Mouse (Mus musculus): ENCODE measurements around the gene Cfap157. TPM values are rescaled to one million over a fixed set of nuclear protein-coding genes. Genes with fewer than 3 reads are reported as not detected.

The Cfap157 gene
- polyA plus RNA-seq (2012; rRNA removed; ENCODE audit: low replicate concordance) = 0.06 and 0.13 TPM in 2 replicates

DNA sequence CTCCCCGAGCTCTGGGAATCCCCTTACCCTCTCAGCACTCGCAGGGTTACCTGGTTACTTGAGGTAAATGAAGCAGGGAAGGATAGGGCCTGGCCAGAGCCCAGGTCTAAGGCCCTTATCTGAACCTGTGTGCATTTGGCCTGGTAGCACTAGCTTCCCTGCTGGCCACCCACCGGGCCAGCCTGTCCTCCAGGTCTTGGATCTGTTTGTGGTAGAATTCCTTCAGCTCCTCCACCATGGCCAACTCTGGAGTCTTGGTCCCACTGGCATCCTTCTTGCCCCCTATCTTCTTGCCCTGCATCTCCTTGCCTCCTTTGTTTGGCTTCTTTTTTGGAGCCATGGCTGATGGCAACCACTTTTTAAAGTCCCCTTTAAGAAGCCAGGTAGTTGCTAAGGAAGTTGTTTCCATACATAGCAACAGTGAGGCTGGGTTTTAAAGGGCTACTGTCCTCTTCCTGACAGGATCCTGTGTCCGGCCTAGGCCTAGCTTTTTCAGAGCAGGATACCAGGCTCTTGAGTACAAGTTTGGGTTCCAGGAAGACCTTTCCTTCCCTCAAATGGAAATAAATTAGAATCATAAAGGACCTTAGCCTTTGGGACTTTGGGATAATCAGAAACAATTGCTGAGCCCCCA is at the start of gene Cfap157:
Gene Cfap157 (minus strand): TSS at position 381 of the 634 bp plus-strand sequence.

DNA sequence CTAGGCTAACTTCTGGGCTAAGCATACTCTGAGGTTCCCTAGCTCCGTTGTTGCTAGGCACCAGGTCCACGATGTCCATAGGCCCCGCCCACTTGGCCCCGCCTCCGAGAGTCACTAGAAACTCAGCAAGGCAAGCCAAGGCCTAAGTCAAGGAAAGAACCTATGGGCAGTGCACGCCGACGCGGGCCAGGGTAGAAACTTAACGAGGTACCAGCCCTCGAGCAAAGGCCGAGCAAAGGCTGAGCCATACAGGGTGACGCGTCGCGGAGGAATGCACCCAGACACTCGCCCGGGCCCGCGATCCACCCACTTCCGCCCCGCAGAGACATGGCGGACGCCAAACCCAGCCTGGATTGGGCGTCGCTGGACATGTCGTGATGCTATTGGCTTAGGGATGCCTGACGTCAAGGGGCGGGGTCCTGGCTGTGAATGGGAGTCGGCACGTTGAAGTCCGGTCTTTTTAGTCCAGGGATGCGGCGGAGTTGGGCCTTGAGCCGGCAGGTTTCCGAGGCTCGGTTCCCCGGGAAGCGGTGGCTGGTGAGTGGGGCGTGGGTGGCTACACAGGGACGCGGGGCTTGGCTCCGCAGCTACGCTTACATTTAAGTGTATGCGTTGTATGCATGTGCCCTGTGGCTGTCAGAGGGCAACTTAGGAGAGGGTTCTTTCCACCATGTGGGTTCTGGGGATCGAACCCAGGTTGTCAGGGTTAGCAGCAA is 8.7 kb downstream of the Cfap157 start, which contains the start of the genes Ttc16 and Ptrh1:
Gene Ttc16 (minus strand): TSS at position 275 of the 716 bp plus-strand sequence.
Gene Ptrh1 (plus strand): TSS at position 428 of the 716 bp plus-strand sequence.

DNA sequence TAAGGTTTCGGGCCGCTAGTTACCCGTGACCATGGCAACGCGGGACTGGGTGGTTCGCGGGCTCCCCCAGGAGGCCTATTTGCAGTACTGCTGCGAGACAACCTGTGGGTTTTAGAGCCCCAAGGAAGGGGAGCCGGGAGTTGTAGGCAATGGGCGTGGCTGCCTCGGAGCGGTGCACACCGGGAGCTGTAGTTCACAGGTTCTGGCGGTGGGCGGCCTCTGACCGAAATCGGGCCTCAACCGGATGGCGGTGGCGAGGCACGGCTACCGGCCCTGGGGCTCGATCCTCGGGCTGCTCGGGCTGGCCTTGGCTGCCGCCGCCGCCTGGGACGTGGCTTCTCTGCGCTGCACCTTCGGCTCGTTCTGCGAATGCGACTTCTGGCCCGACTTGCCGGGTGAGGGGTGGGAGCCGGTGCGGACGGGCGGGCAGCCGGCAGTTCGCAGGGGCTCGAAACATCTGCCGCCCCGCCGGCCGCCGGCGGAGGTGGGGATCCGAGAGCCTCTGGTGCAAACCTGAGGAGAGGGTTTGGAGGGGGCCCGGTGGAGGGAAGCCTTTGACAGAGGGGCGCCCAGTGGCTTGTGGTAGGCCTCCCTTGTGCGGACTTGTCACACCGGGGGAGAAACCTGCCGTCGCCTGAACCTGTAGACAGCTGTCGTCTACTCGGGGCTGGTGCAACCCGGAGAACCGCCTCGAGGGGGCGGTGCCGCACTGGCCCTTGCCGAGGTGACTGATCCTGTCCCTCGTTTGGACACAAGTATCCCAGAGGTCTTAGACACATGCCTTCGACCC is 27.0 kb downstream of the Cfap157 start, which contains the start of gene Tor2a:
Gene Tor2a (plus strand): TSS at position 179 of the 790 bp plus-strand sequence.

DNA sequence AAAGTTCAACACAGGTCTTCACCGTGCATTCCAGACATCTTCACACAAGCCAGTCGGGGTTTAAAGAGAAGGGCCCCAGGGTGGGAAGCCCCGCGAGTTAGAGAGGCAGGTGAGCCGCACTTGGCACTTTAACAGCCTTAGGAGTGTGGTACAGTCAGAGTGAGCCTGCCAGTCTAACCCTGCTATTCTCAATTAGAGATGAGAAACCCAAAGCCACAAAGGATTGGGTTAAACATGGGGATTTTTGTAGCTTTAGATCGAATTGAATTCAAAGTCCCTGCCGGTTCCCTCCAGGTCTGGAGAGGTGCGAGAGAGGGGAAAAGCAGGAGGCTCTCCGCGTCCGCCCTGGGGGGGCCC is 43.3 kb downstream of the Cfap157 start, which contains the start of gene 6330409D20Rik:
Gene 6330409D20Rik (minus strand): TSS at position 101 of the 357 bp plus-strand sequence.

Other genes with a start within 250 kb of the Cfap157 start
- 12.0 and 27.3 TPM in 2 replicates for gene Fam102a, start 249.1 kb downstream of the Cfap157 start, polyA plus RNA-seq (2012; rRNA removed; ENCODE audit: low replicate concordance)
- gene Dpm2, start 213.6 kb downstream of the Cfap157 start, polyA plus RNA-seq (2012; rRNA removed; ENCODE audit: low replicate concordance) = 162 and 185 TPM in 2 replicates
- not detected in 2 replicates for gene Pip5kl1, start 209.6 kb downstream of the Cfap157 start, polyA plus RNA-seq (2012; rRNA removed; ENCODE audit: low replicate concordance)
- gene 9430097D07Rik, start 208.7 kb downstream of the Cfap157 start, polyA plus RNA-seq (2012; rRNA removed; ENCODE audit: low replicate concordance) = not detected in 2 replicates
- 22.6 and 43.4 TPM in 2 replicates for gene St6galnac4, start 197.3 kb downstream of the Cfap157 start, polyA plus RNA-seq (2012; rRNA removed; ENCODE audit: low replicate concordance)
- 50.7 and 103 TPM in 2 replicates for gene St6galnac6, start 184.7 kb downstream of the Cfap157 start, polyA plus RNA-seq (2012; rRNA removed; ENCODE audit: low replicate concordance)
- 30.5 and 36.0 TPM in 2 replicates for gene Ak1, start 162.7 kb downstream of the Cfap157 start, polyA plus RNA-seq (2012; rRNA removed; ENCODE audit: low replicate concordance)
- gene Eng, start 137.8 kb downstream of the Cfap157 start, polyA plus RNA-seq (2012; rRNA removed; ENCODE audit: low replicate concordance) = 204 and 298 TPM in 2 replicates
- 28.4 and 91.8 TPM in 2 replicates for gene Fpgs, start 80.3 kb downstream of the Cfap157 start, polyA plus RNA-seq (2012; rRNA removed; ENCODE audit: low replicate concordance)
- 130 and 164 TPM in 2 replicates for gene Cdk9, start 71.4 kb downstream of the Cfap157 start, polyA plus RNA-seq (2012; rRNA removed; ENCODE audit: low replicate concordance)
- 43.4 and 100 TPM in 2 replicates for gene Sh2d3c, start 63.4 kb downstream of the Cfap157 start, polyA plus RNA-seq (2012; rRNA removed; ENCODE audit: low replicate concordance)
- gene 6330409D20Rik, start 43.4 kb downstream of the Cfap157 start, polyA plus RNA-seq (2012; rRNA removed; ENCODE audit: low replicate concordance) = 0.17 TPM in 1 of 2 replicates, not detected in the other
- gene Tor2a, start 27.2 kb downstream of the Cfap157 start, polyA plus RNA-seq (2012; rRNA removed; ENCODE audit: low replicate concordance) = 56.9 and 93.4 TPM in 2 replicates
- 0.39 and 1.1 TPM in 2 replicates for gene Ttc16, start 8.8 kb downstream of the Cfap157 start, polyA plus RNA-seq (2012; rRNA removed; ENCODE audit: low replicate concordance)
- gene Ptrh1, start 8.6 kb downstream of the Cfap157 start, polyA plus RNA-seq (2012; rRNA removed; ENCODE audit: low replicate concordance) = 8.3 and 13.3 TPM in 2 replicates
- 14.4 and 22.7 TPM in 2 replicates for gene Stxbp1, start 62.8 kb upstream of the Cfap157 start, polyA plus RNA-seq (2012; rRNA removed; ENCODE audit: low replicate concordance)
- 43.7 and 52.3 TPM in 2 replicates for gene Fam129b, start 91.7 kb upstream of the Cfap157 start, polyA plus RNA-seq (2012; rRNA removed; ENCODE audit: low replicate concordance)
- 143 and 515 TPM in 2 replicates for gene Rpl12, start 177.1 kb upstream of the Cfap157 start, polyA plus RNA-seq (2012; rRNA removed; ENCODE audit: low replicate concordance)
- 21.7 and 22.8 TPM in 2 replicates for gene Lrsam1, start 177.2 kb upstream of the Cfap157 start, polyA plus RNA-seq (2012; rRNA removed; ENCODE audit: low replicate concordance)
- 63.8 and 76.1 TPM in 2 replicates for gene Slc2a8, start 197.7 kb upstream of the Cfap157 start, polyA plus RNA-seq (2012; rRNA removed; ENCODE audit: low replicate concordance)

All from subcutaneous adipose tissue, adult 2 months (tissue).